Mouse (Mus musculus) left cerebral cortex, adult 18-20 months (tissue): ENCODE data around the gene Nkpd1. TPM values are rescaled to one million over a fixed set of nuclear protein-coding genes. Genes with fewer than 3 reads are reported as not detected.

Experiments used
- DNase-seq, 2 experiments: peaks; one replicate each; pipeline ENCODE4 v3.0.0; 2021 to 2022; ENCODE audit warnings: low spot score in 2 of 2, mixed read lengths in 1 of 2
- total RNA-seq, 2 experiments: library from RNA; stranded (reverse); gene quantifications; 2 replicates each; pipeline ENCODE4 v1.2.3; 2021

Gene Nkpd1
- total RNA-seq, 2 experiments from 2014 or later = 0.72 to 0.94 TPM

GRCm38 (mm10) chr7:19572926-19573775 is 55.5 kb downstream of the Nkpd1 start:
- peak; percentile 72 to 75 for DNase-seq

- DNase-seq = no peak
Measured at GRCm38 (mm10) chr7:19573776-19574140, 56.1 kb downstream of the Nkpd1 start.

Other genes starting within 250 kb of the Nkpd1 start
- gene Vasp, start 246.0 kb upstream of the Nkpd1 start, total RNA-seq = 10 to 100 TPM; 13.6 to 15.1 TPM
- not detected for gene Ppm1n, start 237.8 kb upstream of the Nkpd1 start, total RNA-seq
- 100 to 1,000 TPM; 128 to 129 TPM for gene Rtn2, start 235.2 kb upstream of the Nkpd1 start, total RNA-seq
- gene Fosb, start 207.8 kb upstream of the Nkpd1 start, total RNA-seq = 10 to 100 TPM; 20.9 to 54.7 TPM
- gene Ercc1, start 173.1 kb upstream of the Nkpd1 start, total RNA-seq = 10 to 100 TPM; 39.1 to 45.2 TPM
- gene Cd3eap, start 158.4 kb upstream of the Nkpd1 start, total RNA-seq = 10 to 100 TPM; 17.1 to 18.1 TPM
- 1 to 10 TPM; 8.2 to 9.6 TPM for gene Ppp1r13l, start 158.1 kb upstream of the Nkpd1 start, total RNA-seq
- gene Ercc2, start 135.8 kb upstream of the Nkpd1 start, total RNA-seq = 10 to 100 TPM; 32.2 to 36.4 TPM
- 1 to 10 TPM; 3.5 to 4.3 TPM for gene Klc3, start 113.7 kb upstream of the Nkpd1 start, total RNA-seq
- gene Ckm, start 113.1 kb upstream of the Nkpd1 start, total RNA-seq = under 1 TPM in 1 of 2 experiments, not detected in 1; 0.19 TPM
- 10 to 100 TPM; 69.7 to 74.5 TPM for gene Mark4, start 59.0 kb upstream of the Nkpd1 start, total RNA-seq
- gene Exoc3l2, start 54.5 kb upstream of the Nkpd1 start, total RNA-seq = under 1 TPM; 0.40 to 0.74 TPM
- 1 to 10 TPM; 7.6 to 7.8 TPM for gene Bloc1s3, start 9.5 kb upstream of the Nkpd1 start, total RNA-seq
- 10 to 100 TPM; 18.7 to 21.1 TPM for gene Trappc6a, start 9.4 kb upstream of the Nkpd1 start, total RNA-seq
- gene Ppp1r37, start 45.2 kb downstream of the Nkpd1 start, total RNA-seq = 100 to 1,000 TPM; 139 to 147 TPM
- gene Zfp296, start 59.4 kb downstream of the Nkpd1 start, total RNA-seq = 1 to 10 TPM; 2.0 to 2.7 TPM
- gene Gemin7, start 59.8 kb downstream of the Nkpd1 start, total RNA-seq = 10 to 100 TPM; 51.0 to 53.7 TPM
- 10 to 100 TPM; 70.4 to 87.0 TPM for gene Clasrp, start 86.6 kb downstream of the Nkpd1 start, total RNA-seq
- gene Relb, start 111.6 kb downstream of the Nkpd1 start, total RNA-seq = 1 to 10 TPM; 7.5 to 8.1 TPM
- gene Clptm1, start 147.2 kb downstream of the Nkpd1 start, total RNA-seq = 100 to 1,000 TPM; 151 to 152 TPM
- gene Apoc2, start 160.1 kb downstream of the Nkpd1 start, total RNA-seq = not detected
- gene Gm44805, start 163.6 kb downstream of the Nkpd1 start, total RNA-seq = not detected
- not detected for gene Apoc4, start 163.6 kb downstream of the Nkpd1 start, total RNA-seq
- 1 to 10 TPM; 3.9 to 5.3 TPM for gene Apoc1, start 174.8 kb downstream of the Nkpd1 start, total RNA-seq
- 1,000 to 10,000 TPM; 1,855 to 2,066 TPM for gene Apoe, start 181.3 kb downstream of the Nkpd1 start, total RNA-seq
- gene Tomm40, start 197.6 kb downstream of the Nkpd1 start, total RNA-seq = 100 to 1,000 TPM; 116 to 122 TPM
- gene Nectin2, start 232.6 kb downstream of the Nkpd1 start, total RNA-seq = 1 to 10 TPM; 6.7 to 8.6 TPM